Mouse (Mus musculus): ENCODE measurements at regions not wholly inside any gene's neighbourhood (a gene's known extent, or its start where the extent isn't known, plus 50 kb on each side); places are given as distances from the start of the nearest gene placed in this dataset.
A peak's percentile ranks its signal among the peaks of the same experiment; 100 is the strongest.
"Not testable (repeated sequence)": the region's sequence is repeated elsewhere in the genome, so short reads cannot be mapped to it uniquely, and the experiment has no call there.

DNA sequence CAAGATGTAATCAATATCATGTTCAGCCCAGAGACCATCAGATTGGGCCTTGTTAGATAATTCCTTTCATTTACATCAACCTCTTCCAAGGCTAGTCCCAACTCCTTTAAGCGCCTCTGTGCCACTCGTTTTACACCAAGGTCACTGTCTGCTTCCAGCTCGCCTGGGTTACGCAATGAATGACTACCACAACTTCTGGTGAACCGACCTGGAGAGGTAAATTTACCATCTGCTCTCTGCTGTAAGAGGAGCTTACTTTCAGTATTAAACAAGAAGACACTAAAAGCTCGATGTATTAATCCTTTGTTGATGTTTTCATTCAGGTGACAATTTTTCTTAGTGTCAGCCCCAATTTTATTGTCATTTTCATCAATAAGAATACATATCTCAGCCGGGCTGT is 51.7 kb upstream of the Fam174b start:
- no peak overlapping the region for H3K9ac ChIP-seq (ENCODE audit: low read length)
- no peak overlapping the region for H3K4me3 ChIP-seq (replicated peaks; ENCODE audit: low read length)
- H3K4me2 ChIP-seq (ENCODE audit: low read depth, low read length) = no peak overlapping the region
- 76% methylated on average over 7 of the region's 7 CpGs for WGBS
- no peak for ATAC-seq (ENCODE audit: insufficient read depth, low FRiP score)
- no peaks in the 10 kb centered on the region for H3K4me1 ChIP-seq (ENCODE audit: control insufficient read depth, insufficient read depth, low read length)
- H3K27ac ChIP-seq (ENCODE audit: low read length) = no peak overlapping the region
- no peaks in the 10 kb centered on the region for H3K9me3 ChIP-seq (replicated peaks; ENCODE audit: control insufficient read depth, low read length)
- H3K27me3 ChIP-seq (ENCODE audit: control insufficient read depth, insufficient read depth, low read length) = no peaks in the 10 kb centered on the region
- no peaks in the 10 kb centered on the region for H3K36me3 ChIP-seq (ENCODE audit: control insufficient read depth, insufficient read depth, low read length)

DNA sequence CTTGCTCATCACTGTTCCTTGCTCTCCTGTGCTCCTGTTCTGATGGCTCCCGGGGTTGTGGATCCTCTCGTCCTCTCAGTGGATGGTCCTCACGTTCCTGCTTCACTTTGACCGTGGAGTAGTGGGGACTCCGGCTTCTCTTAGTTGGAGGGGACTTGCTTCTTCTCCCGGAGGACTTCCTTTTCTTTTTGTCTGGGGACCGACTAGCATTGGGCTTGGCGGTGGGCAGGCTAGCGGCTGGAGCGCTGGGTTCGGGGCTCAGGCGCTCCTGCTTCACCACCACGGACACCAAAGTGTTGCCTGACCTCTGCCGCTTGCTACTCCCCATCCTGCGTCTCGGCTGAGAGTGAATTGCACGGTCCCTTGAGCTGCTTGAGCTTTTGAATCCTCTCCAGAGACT is 53.9 kb upstream of the Fam174b start:
- H3K4me2 ChIP-seq (ENCODE audit: low read depth, low read length); H3K4me3 ChIP-seq (replicated peaks; ENCODE audit: low read length); H3K36me3 ChIP-seq (ENCODE audit: control insufficient read depth, insufficient read depth, low read length); H3K9ac ChIP-seq (ENCODE audit: low read length); H3K27ac ChIP-seq (ENCODE audit: low read length); H3K4me1 ChIP-seq (ENCODE audit: control insufficient read depth, insufficient read depth, low read length); H3K9me3 ChIP-seq (replicated peaks; ENCODE audit: control insufficient read depth, low read length); ATAC-seq (ENCODE audit: insufficient read depth, low FRiP score); H3K27me3 ChIP-seq (ENCODE audit: control insufficient read depth, insufficient read depth, low read length): not testable (repeated sequence)
- WGBS = 95% methylated on average over 14 of the region's 17 CpGs

DNA sequence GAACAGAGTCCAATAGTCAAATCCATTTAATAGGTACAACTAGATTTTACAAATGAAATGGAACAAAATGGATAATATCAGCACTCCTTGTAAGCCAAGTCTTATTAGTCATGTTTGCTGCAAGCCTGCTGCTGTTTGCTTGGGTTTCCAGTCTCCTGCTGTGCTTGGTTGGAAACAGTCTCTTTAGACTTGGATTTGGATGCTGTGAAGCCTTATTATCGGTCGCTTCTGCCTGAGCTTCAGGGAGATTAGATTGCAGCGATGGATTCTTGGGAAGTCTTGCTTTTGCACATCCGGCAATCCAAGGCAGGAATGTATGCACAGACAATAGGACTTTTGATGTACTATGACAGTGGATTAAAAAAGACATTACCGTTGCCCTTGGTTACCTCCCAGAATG is 57.3 kb upstream of the Fam174b start:
- Histone ChIP-seq H3K27ac (ENCODE audit: low read length) (no peak overlapping the region), H3K36me3 (ENCODE audit: control insufficient read depth, insufficient read depth, low read length) (no peaks in the 10 kb centered on the region), H3K27me3 (ENCODE audit: control insufficient read depth, insufficient read depth, low read length) (no peaks in the 10 kb centered on the region), H3K4me1 (ENCODE audit: control insufficient read depth, insufficient read depth, low read length) (no peaks in the 10 kb centered on the region), H3K9ac (ENCODE audit: low read length) (no peak overlapping the region), H3K9me3 (replicated peaks; ENCODE audit: control insufficient read depth, low read length) (no peaks in the 10 kb centered on the region), H3K4me3 (replicated peaks; ENCODE audit: low read length) (no peak overlapping the region), H3K4me2 (ENCODE audit: low read depth, low read length) (no peak overlapping the region)
- ATAC-seq (ENCODE audit: insufficient read depth, low FRiP score) = no peak
- WGBS = 75% methylated on average over 5 of the region's 5 CpGs

DNA sequence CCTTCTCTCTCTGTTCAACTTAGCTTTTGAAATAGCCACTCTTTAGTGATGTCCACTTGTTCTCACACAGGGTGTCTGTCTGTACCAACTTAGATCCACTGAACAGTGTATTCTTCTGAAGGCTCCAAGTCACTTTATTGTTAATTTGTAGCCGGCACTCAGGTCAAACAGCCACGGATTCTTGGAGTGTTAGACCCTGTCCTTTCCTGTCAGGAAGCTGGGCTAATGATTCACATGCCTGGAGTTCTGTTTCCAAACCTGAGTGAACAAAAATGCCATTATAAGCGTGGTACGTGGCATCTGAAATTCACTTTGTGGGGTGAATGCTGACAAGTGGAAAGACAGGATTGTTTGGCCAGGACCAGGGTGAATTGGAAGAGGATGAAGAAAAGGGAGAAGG is 69.5 kb upstream of the Fam174b start:
- H3K4me2 ChIP-seq (ENCODE audit: low read depth, low read length) = no peak overlapping the region
- ATAC-seq (ENCODE audit: insufficient read depth, low FRiP score) = no peak
- H3K27ac ChIP-seq (ENCODE audit: low read length) = no peak overlapping the region
- H3K9me3 ChIP-seq (replicated peaks; ENCODE audit: control insufficient read depth, low read length) = no peaks in the 10 kb centered on the region
- WGBS = 28% methylated on average over 4 of the region's 4 CpGs
- H3K4me1 ChIP-seq (ENCODE audit: control insufficient read depth, insufficient read depth, low read length) = 0 out of 2 replicates have a peak, but pooled peaks cover 3% of the 10 kb centered on the region
- H3K27me3 ChIP-seq (ENCODE audit: control insufficient read depth, insufficient read depth, low read length) = no peaks in the 10 kb centered on the region
- no peaks in the 10 kb centered on the region for H3K36me3 ChIP-seq (ENCODE audit: control insufficient read depth, insufficient read depth, low read length)
- no peak overlapping the region for H3K4me3 ChIP-seq (replicated peaks; ENCODE audit: low read length)
- H3K9ac ChIP-seq (ENCODE audit: low read length) = no peak overlapping the region

DNA sequence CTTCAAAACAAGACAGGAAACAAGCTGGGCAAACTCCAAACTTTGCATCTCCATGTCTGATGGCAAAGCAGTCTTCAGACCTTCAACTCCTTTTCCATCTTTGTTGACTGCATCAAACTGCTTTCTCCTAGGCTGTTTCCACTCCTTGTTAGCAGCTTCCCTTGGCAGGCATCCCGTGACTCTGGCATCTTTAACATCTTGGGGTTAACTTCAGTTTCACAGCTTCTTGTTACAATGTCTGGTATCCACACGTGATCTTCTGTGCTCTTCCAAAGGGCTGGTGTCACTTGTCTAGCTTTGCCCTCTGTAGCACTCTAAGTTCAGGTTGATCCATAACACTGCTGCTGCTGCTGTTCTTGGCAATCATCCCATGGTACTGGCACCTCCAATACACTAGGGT is 71.3 kb upstream of the Fam174b start:
- H3K27ac ChIP-seq (ENCODE audit: low read length) = no peak overlapping the region
- no peak for ATAC-seq (ENCODE audit: insufficient read depth, low FRiP score)
- 61% methylated on average over 2 of the region's 2 CpGs for WGBS

DNA sequence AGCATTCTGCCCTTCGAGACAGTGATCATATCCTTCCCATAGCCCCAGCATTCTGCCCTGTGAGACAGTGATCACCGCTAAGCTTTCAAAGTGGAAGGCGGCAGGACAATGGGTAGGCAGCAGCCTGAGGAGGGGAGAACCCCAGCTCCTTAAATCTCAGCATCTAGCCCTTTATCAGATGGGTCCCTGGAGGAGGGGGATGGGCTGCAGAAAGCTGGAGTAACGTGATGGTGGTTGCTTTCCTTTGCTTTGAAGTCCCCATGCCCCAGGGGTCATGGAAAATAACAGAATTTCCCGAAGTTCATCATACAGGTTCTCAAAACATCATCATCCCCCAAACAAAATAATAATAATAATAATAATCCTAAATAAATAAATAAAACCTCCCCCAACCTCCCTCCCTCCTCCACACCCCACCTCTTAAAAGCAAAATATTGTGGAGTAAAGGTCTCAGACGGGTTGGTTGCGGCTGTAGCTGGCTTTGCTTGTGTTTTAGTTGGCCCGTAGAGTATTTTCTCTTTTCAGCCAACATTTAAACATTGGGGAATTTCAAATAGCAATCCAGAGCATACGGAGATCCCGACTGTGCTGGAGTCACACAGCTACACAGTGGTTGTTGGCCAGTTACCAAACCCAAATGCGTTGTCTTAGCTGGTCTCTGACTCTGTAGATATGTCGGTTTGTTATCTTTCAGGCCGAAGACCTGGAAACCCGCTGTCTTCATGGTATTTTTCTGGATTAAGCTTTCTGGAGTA is 73.0 kb upstream of the Fam174b start:
- 52% methylated on average over 14 of the region's 14 CpGs for WGBS
- Histone ChIP-seq H3K36me3 (ENCODE audit: control insufficient read depth, insufficient read depth, low read length) (no peaks in the 10 kb centered on the region), H3K27me3 (ENCODE audit: control insufficient read depth, insufficient read depth, low read length) (no peaks in the 10 kb centered on the region), H3K4me1 (ENCODE audit: control insufficient read depth, insufficient read depth, low read length) (0 out of 2 replicates have a peak, but pooled peaks cover 3% of the 10 kb centered on the region), H3K4me2 (ENCODE audit: low read depth, low read length) (no peak overlapping the region), H3K9ac (ENCODE audit: low read length) (no peak overlapping the region), H3K9me3 (replicated peaks; ENCODE audit: control insufficient read depth, low read length) (no peaks in the 10 kb centered on the region), H3K27ac (ENCODE audit: low read length) (no peak overlapping the region), H3K4me3 (replicated peaks; ENCODE audit: low read length) (no peak overlapping the region)
- ATAC-seq (ENCODE audit: insufficient read depth, low FRiP score) = peak; percentile 64; the same call in 1 of the 2 replicates

More for the DNA sequence above, 71.3 kb upstream of the Fam174b start:
- H3K36me3 ChIP-seq (ENCODE audit: control insufficient read depth, insufficient read depth, low read length) = no peaks in the 10 kb centered on the region
- H3K4me2 ChIP-seq (ENCODE audit: low read depth, low read length) = no peak overlapping the region
- no peaks in the 10 kb centered on the region for H3K9me3 ChIP-seq (replicated peaks; ENCODE audit: control insufficient read depth, low read length)
- no peak overlapping the region for H3K9ac ChIP-seq (ENCODE audit: low read length)
- H3K4me1 ChIP-seq (ENCODE audit: control insufficient read depth, insufficient read depth, low read length) = 0 out of 2 replicates have a peak, but pooled peaks cover 3% of the 10 kb centered on the region
- H3K4me3 ChIP-seq (replicated peaks; ENCODE audit: low read length) = no peak overlapping the region
- no peaks in the 10 kb centered on the region for H3K27me3 ChIP-seq (ENCODE audit: control insufficient read depth, insufficient read depth, low read length)

DNA sequence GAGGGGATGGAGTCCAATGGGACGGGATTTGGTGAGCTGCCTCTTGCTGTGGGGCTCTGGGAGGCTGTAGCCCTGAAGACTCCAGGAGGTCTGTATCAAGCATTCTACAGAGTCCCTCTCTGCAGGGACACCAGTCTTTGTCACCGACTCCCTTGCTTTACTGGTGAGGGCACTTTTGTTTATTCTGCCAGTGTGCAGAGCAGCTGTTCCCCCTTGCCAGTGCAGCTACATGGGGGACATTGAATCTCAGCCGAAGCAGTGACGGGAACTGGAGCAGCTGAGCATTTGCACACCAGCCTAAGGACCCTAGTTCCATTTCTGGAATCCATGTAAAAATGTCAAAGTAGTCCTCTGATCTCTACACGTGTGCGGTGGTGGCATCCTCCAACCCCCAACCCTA is 75.1 kb upstream of the Fam174b start:
- H3K9ac ChIP-seq (ENCODE audit: low read length) = no peak overlapping the region
- 74% methylated on average over 6 of the region's 6 CpGs for WGBS
- H3K27me3 ChIP-seq (ENCODE audit: control insufficient read depth, insufficient read depth, low read length) = no peaks in the 10 kb centered on the region
- H3K4me1 ChIP-seq (ENCODE audit: control insufficient read depth, insufficient read depth, low read length) = 0 out of 2 replicates have a peak, but pooled peaks cover 3% of the 10 kb centered on the region
- H3K36me3 ChIP-seq (ENCODE audit: control insufficient read depth, insufficient read depth, low read length) = no peaks in the 10 kb centered on the region
- H3K9me3 ChIP-seq (replicated peaks; ENCODE audit: control insufficient read depth, low read length) = no peaks in the 10 kb centered on the region
- H3K4me2 ChIP-seq (ENCODE audit: low read depth, low read length) = no peak overlapping the region
- H3K4me3 ChIP-seq (replicated peaks; ENCODE audit: low read length) = no peak overlapping the region
- no peak overlapping the region for H3K27ac ChIP-seq (ENCODE audit: low read length)
- no peak for ATAC-seq (ENCODE audit: insufficient read depth, low FRiP score)

DNA sequence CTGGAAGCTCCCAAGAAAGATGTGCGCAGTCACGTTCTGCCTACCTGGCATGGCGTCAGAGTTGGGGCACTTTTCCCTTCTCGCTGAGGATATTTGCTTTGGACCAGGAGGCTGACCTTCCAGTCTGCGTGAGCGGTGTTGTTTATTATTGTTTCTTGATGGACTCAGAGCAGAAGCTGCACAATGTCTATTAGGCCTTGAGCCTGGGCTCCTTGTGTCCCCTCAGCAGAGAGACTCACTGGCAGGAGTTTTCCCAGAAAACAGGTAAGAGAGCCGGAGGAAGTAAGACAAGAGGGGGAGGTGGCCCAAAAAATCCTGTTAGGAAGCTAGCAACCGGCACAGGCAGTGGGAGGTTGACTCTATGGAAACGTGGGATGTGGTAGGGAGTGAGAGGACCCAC is 77.6 kb upstream of the Fam174b start:
- H3K9me3 ChIP-seq (replicated peaks; ENCODE audit: control insufficient read depth, low read length) = no peaks in the 10 kb centered on the region
- H3K4me2 ChIP-seq (ENCODE audit: low read depth, low read length) = no peak overlapping the region
- no peak overlapping the region for H3K4me3 ChIP-seq (replicated peaks; ENCODE audit: low read length)
- 61% methylated on average over 9 of the region's 9 CpGs for WGBS
- H3K36me3 ChIP-seq (ENCODE audit: control insufficient read depth, insufficient read depth, low read length) = no peaks in the 10 kb centered on the region
- no peaks in the 10 kb centered on the region for H3K27me3 ChIP-seq (ENCODE audit: control insufficient read depth, insufficient read depth, low read length)
- no peak for ATAC-seq (ENCODE audit: insufficient read depth, low FRiP score)
- 0 out of 2 replicates have a peak, but pooled peaks cover 3% of the 10 kb centered on the region for H3K4me1 ChIP-seq (ENCODE audit: control insufficient read depth, insufficient read depth, low read length)
- no peak overlapping the region for H3K9ac ChIP-seq (ENCODE audit: low read length)
- H3K27ac ChIP-seq (ENCODE audit: low read length) = no peak overlapping the region

DNA sequence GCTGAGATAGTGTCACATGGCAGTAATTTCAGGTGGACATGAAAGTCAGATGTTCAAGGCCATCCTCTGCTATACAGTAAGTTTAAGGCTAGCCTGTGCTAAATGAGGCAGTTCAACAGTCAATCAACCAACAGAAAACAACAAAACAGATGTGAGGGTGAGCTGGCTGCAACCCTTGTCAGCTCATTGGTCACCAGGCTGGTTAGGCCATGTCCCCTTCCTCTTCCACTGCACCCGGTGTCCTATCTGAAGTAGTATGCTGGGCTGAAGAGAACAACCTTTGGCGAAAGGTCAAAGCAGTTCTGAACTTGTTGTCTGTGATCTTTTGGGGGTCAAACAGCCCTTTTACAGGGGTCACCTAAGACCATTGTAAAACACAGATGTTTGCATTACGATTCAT is 78.2 kb upstream of the Fam174b start:
- Histone ChIP-seq H3K9ac (ENCODE audit: low read length) (no peak overlapping the region), H3K27ac (ENCODE audit: low read length) (no peak overlapping the region), H3K27me3 (ENCODE audit: control insufficient read depth, insufficient read depth, low read length) (no peaks in the 10 kb centered on the region), H3K36me3 (ENCODE audit: control insufficient read depth, insufficient read depth, low read length) (no peaks in the 10 kb centered on the region), H3K4me1 (ENCODE audit: control insufficient read depth, insufficient read depth, low read length) (0 out of 2 replicates have a peak, but pooled peaks cover 2% of the 10 kb centered on the region), H3K4me3 (replicated peaks; ENCODE audit: low read length) (no peak overlapping the region), H3K4me2 (ENCODE audit: low read depth, low read length) (no peak overlapping the region), H3K9me3 (replicated peaks; ENCODE audit: control insufficient read depth, low read length) (no peaks in the 10 kb centered on the region)
- WGBS = 86% methylated on average over 3 of the region's 3 CpGs
- no peak for ATAC-seq (ENCODE audit: insufficient read depth, low FRiP score)
